Mouse (Mus musculus) testis, adult 2 months (tissue): Measurements from ENCODE around the gene Arhgef3.

Source experiments
- CTCF ChIP-seq: fragments of 200-500 bp; IDR thresholded peaks from 2 replicates; pipeline ENCODE4 v1.5.1; 2012; ENCODE audit warnings: low read depth, mild to moderate bottlenecking, inconsistent platforms, low read length, moderate library complexity; ENCODE audit not compliant: control insufficient read depth, insufficient read depth, insufficient replicate concordance
- POLR2A ChIP-seq: fragments of 200-500 bp; IDR thresholded peaks from 2 replicates; pipeline ENCODE4 v1.6.1; 2012; ENCODE audit warnings: low read depth, mild to moderate bottlenecking, inconsistent platforms, low read length, moderate library complexity; ENCODE audit not compliant: control insufficient read depth

GRCm38 (mm10) chr14:27142680-27143079 lies 28.0 kb downstream of the Arhgef3 start:
- TF ChIP-seq CTCF (no peak), POLR2A (no peak)
